Mouse (Mus musculus) naive thymus-derived CD4-positive, alpha-beta T cell, adult 2 months (primary cell): Measurements from ENCODE around the gene Ppp5c.
"Not testable (repeated sequence)": the region's sequence is repeated elsewhere in the genome, so short reads cannot be mapped to it uniquely, and the experiment has no call there.

Source experiments
- DNase-seq: peaks from one replicate; pipeline ENCODE4 v3.0.0-alpha.2; 2011; ENCODE audit warnings: low read depth

Ppp5c gene

GRCm38 (mm10) chr7:17027588-17028343, at the start of gene Ppp5c:
TSS of gene Ppp5c (minus strand) at chr7:17027924.
- DNase-seq, result peak; percentile 74

GRCm38 (mm10) chr7:17076542-17076941, 48.8 kb upstream of the Ppp5c start:
- DNase-seq, result no peak

- peak; percentile 75 for DNase-seq
Measured at GRCm38 (mm10) chr7:17073904-17074615, 46.3 kb upstream of the Ppp5c start, which contains the start of gene Psg16. TSS of gene Psg16 (plus strand) at chr7:17074040.

- no peak for DNase-seq
Measured at GRCm38 (mm10) chr7:17073513-17073903, 45.8 kb upstream of the Ppp5c start.

GRCm38 (mm10) chr7:17067651-17068050, 39.9 kb upstream of the Ppp5c start:
- DNase-seq, result not testable (repeated sequence)

GRCm38 (mm10) chr7:17067000-17067399, 39.3 kb upstream of the Ppp5c start:
- DNase-seq, result no peak

- peak; percentile 83 for DNase-seq
Measured at GRCm38 (mm10) chr7:17066412-17066811, 38.7 kb upstream of the Ppp5c start.

- no peak for DNase-seq
Measured at GRCm38 (mm10) chr7:17065620-17066019, 37.9 kb upstream of the Ppp5c start.

GRCm38 (mm10) chr7:17062845-17063244, 35.1 kb upstream of the Ppp5c start:
- no peak for DNase-seq

- DNase-seq, result no peak
Measured at GRCm38 (mm10) chr7:17062389-17062788, 34.7 kb upstream of the Ppp5c start, which contains the start of gene Hif3a. TSS of gene Hif3a (minus strand) at chr7:17062427.

GRCm38 (mm10) chr7:17060782-17061605, 33.3 kb upstream of the Ppp5c start:
- DNase-seq, result no peak

GRCm38 (mm10) chr7:17060031-17060781, 32.5 kb upstream of the Ppp5c start:
- DNase-seq, result peak; percentile 56

GRCm38 (mm10) chr7:17059463-17059844, 31.7 kb upstream of the Ppp5c start:
- peak; percentile 56 for DNase-seq

- peak; percentile 35 for DNase-seq
Measured at GRCm38 (mm10) chr7:17058816-17059462, 31.2 kb upstream of the Ppp5c start.

- DNase-seq, result peak; percentile 50
Measured at GRCm38 (mm10) chr7:17058071-17058689, 30.5 kb upstream of the Ppp5c start.

GRCm38 (mm10) chr7:17056601-17057523, 29.1 kb upstream of the Ppp5c start:
- no peak for DNase-seq

GRCm38 (mm10) chr7:17056081-17056581, 28.4 kb upstream of the Ppp5c start:
- DNase-seq, result peak; percentile 72

GRCm38 (mm10) chr7:17055287-17055946, 27.7 kb upstream of the Ppp5c start:
- no peak for DNase-seq
